Mouse (Mus musculus) limb, embryonic 10.5 days (tissue): ENCODE measurements around the gene Plekha6. TPM values are rescaled to one million over a fixed set of nuclear protein-coding genes. Genes with fewer than 3 reads are reported as not detected.
"Not testable (repeated sequence)": the region's sequence is repeated elsewhere in the genome, so short reads cannot be mapped to it uniquely, and the experiment has no call there.

Experiments
- DNase-seq: peaks from one replicate; pipeline ENCODE4 v3.0.0-alpha.2; 2017; ENCODE audit warnings: low spot score
- H3K27ac ChIP-seq: fragments of 300-500 bp; sonication (generic); 2 replicates; pipeline ENCODE4 v1.5.1; 2016; ENCODE audit warnings: mild to moderate bottlenecking
- H3K27me3 ChIP-seq: fragments of 300-500 bp; sonication (generic); 2 replicates; pipeline ENCODE4 v1.6.1; 2016; ENCODE audit warnings: low read depth, mild to moderate bottlenecking; ENCODE audit not compliant: poor library complexity, severe bottlenecking
- H3K36me3 ChIP-seq: fragments of 300-500 bp; sonication (generic); 2 replicates; pipeline ENCODE4 v1.6.1; 2016; ENCODE audit warnings: mild to moderate bottlenecking, moderate library complexity
- H3K4me1 ChIP-seq: fragments of 300-500 bp; sonication (generic); 2 replicates; pipeline ENCODE4 v1.6.1; 2016
- H3K4me3 ChIP-seq: fragments of 300-500 bp; sonication (generic); 2 replicates; pipeline ENCODE4 v1.5.1; 2016; ENCODE audit warnings: mild to moderate bottlenecking, moderate library complexity
- H3K9me3 ChIP-seq: fragments of 300-500 bp; sonication (generic); replicated peaks from 2 replicates; pipeline ENCODE4 v1.6.1; 2016; ENCODE audit warnings: mild to moderate bottlenecking
- WGBS: fragments of 180-500 bp; shearing (Covaris S2); methylation state at CpG from one replicate; pipeline ENCODE4 v1.1.7; 2016; 5-methylcytosine and 5-hydroxymethylcytosine counted together
- polyA plus RNA-seq: library from polyadenylated mRNA; unstranded; fragments of >200 nt; fragmentation: Nextera tagmentation; extraction: Ambion mirVana; gene quantifications from 2 replicates; pipeline ENCODE4 v1.2.1, GENCODE M21; 2016

The Plekha6 gene
- polyA plus RNA-seq, 1 experiment from 2014 or later: 1.4 TPM

DNA sequence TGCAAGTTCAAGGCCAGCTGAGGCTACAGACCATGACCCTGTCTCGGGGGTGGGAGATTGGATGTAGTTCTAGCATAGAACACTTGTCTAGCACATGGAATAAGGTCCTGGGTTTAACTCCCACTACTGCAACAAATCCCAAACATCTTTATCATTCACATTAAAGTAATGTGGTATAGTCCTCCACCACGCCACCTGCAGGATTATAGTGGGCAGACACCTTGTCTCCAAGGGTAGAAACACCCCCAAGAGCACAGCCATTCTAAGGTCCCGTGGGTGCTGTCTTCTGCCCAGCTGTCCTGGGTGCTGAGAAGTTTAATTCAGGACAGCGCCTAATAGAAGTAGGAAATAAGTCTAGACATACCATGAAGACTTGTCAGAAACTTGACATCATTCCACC lies 152.6 kb downstream of the Plekha6 start:
- DNase-seq: no peak
- Histone ChIP-seq H3K36me3 (no peaks in the 10 kb centered on the region), H3K4me3 (no peak overlapping the region), H3K27me3 (peaks cover 7% of the 10 kb centered on the region), H3K4me1 (0 out of 2 replicates have a peak, but pooled peaks cover 6% of the 10 kb centered on the region), H3K9me3 (no peaks in the 10 kb centered on the region), H3K27ac (no peak overlapping the region)
- WGBS: 84% methylated on average over 4 of the region's 4 CpGs

DNA sequence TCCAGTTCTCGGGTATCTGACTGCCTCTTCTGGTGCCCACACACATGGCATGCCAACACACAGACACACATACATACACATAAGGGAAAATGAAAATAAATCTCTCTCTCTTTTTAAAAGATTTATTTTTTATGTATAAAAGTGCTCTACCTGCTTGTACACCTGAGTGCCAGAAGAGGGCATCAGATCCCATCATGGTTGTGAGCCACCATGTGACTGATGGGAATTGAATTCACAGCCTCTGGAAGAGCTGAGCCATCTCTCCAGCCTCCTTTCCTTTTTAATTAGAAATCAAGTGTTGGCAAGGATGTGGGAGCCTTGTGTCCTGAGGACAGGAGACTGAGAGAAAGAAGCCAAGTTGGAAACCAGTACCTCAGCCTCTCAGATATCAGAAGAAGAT lies 153.1 kb downstream of the Plekha6 start:
- Histone ChIP-seq H3K27ac (no peak overlapping the region), H3K36me3 (no peaks in the 10 kb centered on the region), H3K9me3 (no peaks in the 10 kb centered on the region), H3K4me1 (0 out of 2 replicates have a peak, but pooled peaks cover 6% of the 10 kb centered on the region), H3K27me3 (0 out of 2 replicates have a peak, but pooled peaks cover 5% of the 10 kb centered on the region), H3K4me3 (no peak overlapping the region)
- no peak for DNase-seq
- WGBS: 94% methylated on average over 1 of the region's 1 CpGs

DNA sequence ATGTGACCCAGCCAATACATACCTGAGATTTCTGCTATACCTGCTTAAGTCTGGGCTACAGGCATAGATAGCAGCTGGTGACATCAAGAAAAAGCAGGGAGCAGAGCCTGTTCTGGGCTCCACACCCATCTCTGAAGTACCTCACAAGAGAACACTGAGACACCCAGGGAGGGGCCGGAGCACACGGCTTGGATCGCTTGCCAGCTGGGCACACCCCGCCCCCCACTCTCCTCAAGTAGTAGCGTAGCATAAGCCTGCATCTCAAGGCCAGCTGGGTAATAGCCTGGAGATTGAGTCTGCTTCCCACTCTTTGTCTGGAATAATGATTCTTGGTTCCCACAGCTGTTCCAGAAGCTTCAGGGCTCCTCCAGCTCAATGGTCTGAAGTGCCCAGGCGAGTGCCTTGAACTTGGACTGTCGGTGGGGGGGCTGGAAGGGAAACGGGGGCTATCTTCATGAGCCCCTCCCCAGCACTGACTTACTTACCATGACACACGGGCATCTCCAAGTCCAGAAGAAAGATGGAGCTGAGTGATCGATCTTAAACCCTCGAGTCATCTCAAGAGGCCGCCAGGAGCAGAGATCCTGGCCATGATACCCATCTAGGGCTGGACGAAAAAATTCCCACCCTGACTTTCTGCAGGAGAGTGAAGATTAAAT lies 157.4 kb downstream of the Plekha6 start, which contains the start of gene Kiss1:
Kiss1 (plus strand) TSS at position 609 of the 659 bp plus-strand sequence.
- Histone ChIP-seq H3K27ac (no peak within 1 kb of the TSS), H3K4me1 (peaks cover 11% of the 10 kb centered on the region), H3K4me3 (no peak within 1 kb of the TSS), H3K27me3 (0 out of 2 replicates have a peak, but pooled peaks cover 5% of the 10 kb centered on the region), H3K9me3 (no peaks in the 10 kb centered on the region), H3K36me3 (no peaks in the 10 kb centered on the region)
- no peak for DNase-seq
- WGBS: 90% methylated on average over 13 of the region's 13 CpGs

DNA sequence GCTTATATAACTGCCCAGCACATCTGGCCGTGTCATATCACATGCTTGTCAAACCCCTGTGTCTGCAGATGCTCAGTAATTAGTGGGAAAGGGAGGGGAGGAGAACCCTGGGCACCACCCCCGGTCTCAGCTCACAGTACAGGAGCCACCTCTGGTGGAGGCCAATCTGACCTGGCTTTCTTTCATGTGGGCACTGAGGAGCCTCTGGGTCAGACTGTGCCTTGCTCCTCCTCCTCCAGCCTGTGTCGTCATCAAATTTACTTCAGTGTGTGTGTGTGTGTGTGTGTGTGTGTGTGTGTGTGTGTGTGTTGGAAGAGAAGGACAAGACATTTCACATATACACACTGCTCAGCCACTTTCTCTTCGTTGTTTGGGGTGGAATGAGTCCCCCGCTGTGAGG lies 159.3 kb downstream of the Plekha6 start:
- peaks cover 11% of the 10 kb centered on the region for H3K4me1 ChIP-seq
- no peak overlapping the region for H3K27ac ChIP-seq
- 37% methylated on average over 5 of the region's 5 CpGs for WGBS
- DNase-seq: no peak
- H3K27me3 ChIP-seq: peaks cover 18% of the 10 kb centered on the region
- H3K9me3 ChIP-seq: no peaks in the 10 kb centered on the region
- H3K36me3 ChIP-seq: no peaks in the 10 kb centered on the region
- no peak overlapping the region for H3K4me3 ChIP-seq

DNA sequence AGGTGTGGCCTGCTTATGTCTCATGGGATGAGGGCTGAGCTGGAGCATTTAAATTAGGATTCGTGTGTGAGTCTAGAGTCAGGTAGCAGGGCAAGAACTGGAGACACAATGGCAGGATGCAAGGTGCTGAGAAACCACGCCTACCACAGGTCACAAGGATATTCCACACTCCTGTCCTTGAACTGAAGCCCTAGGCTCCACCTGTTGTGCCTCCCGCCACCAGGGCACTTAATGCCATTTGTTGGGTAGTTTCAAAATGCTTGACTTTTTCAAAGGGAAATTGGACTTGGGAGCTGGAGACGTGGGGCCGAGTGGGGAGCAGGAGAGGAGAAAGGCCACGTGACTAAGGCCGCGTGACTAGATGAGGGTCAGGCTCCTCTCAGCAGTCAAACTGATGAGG lies 161.9 kb downstream of the Plekha6 start:
- DNase-seq: no peak
- peaks cover 44% of the 10 kb centered on the region for H3K27me3 ChIP-seq
- H3K9me3 ChIP-seq: no peaks in the 10 kb centered on the region

GRCm38 (mm10) chr1:133327094-133327493 lies 163.1 kb downstream of the Plekha6 start:
- Histone ChIP-seq H3K36me3 (no peaks in the 10 kb centered on the region), H3K4me3 (no peak overlapping the region), H3K9me3 (no peaks in the 10 kb centered on the region), H3K27me3 (peaks cover 51% of the 10 kb centered on the region), H3K4me1 (peaks cover 19% of the 10 kb centered on the region), H3K27ac (no peak overlapping the region)
- 59% methylated on average over 5 of the region's 5 CpGs for WGBS
- DNase-seq: no peak

More for the DNA sequence above, 161.9 kb downstream of the Plekha6 start:
- 82% methylated on average over 8 of the region's 8 CpGs for WGBS
- Histone ChIP-seq H3K36me3 (no peaks in the 10 kb centered on the region), H3K4me1 (peaks cover 19% of the 10 kb centered on the region), H3K4me3 (no peak overlapping the region), H3K27ac (no peak overlapping the region)

GRCm38 (mm10) chr1:133328299-133328795 lies 164.3 kb downstream of the Plekha6 start:
- Histone ChIP-seq H3K27ac (no peak overlapping the region), H3K9me3 (no peaks in the 10 kb centered on the region), H3K4me1 (peaks cover 14% of the 10 kb centered on the region), H3K27me3 (peaks cover 56% of the 10 kb centered on the region), H3K4me3 (no peak overlapping the region), H3K36me3 (no peaks in the 10 kb centered on the region)
- DNase-seq: no peak
- 80% methylated on average over 6 of the region's 6 CpGs for WGBS

- Histone ChIP-seq H3K36me3 (no peaks in the 10 kb centered on the region), H3K4me3 (peak overlapping the region; percentile 47), H3K4me1 (peaks cover 8% of the 10 kb centered on the region), H3K9me3 (no peaks in the 10 kb centered on the region), H3K27ac (0 out of 2 replicates have a peak overlapping the region, but pooled peaks have one; percentile 34), H3K27me3 (peaks cover 56% of the 10 kb centered on the region)
- peak; percentile 49 for DNase-seq
- WGBS: 8% methylated on average over 34 of the region's 34 CpGs
These were observed 165.1 kb downstream of the Plekha6 start for GRCm38 (mm10) chr1:133328896-133329637.

DNA sequence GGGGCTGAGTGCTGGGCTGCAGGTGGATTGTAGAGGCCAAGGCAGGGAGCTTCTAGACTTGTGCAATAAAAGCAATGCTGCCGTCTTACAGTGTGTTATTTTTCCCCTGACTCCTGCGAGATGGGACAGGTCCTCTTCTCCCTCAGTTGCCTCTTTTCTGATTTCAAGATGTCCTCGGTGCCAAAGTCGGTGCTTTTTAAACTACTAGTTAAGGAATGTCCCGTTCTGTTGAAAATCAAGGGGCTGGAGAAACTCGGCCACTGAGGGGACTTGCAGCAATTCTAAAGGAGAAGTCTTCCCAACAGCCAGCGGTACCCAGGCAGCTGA lies 165.6 kb downstream of the Plekha6 start:
- Histone ChIP-seq H3K4me3 (peak overlapping the region; percentile 47), H3K27me3 (peaks cover 56% of the 10 kb centered on the region), H3K4me1 (peaks cover 8% of the 10 kb centered on the region), H3K27ac (no peak overlapping the region), H3K9me3 (no peaks in the 10 kb centered on the region), H3K36me3 (no peaks in the 10 kb centered on the region)
- 22% methylated on average over 7 of the region's 7 CpGs for WGBS
- no peak for DNase-seq

DNA sequence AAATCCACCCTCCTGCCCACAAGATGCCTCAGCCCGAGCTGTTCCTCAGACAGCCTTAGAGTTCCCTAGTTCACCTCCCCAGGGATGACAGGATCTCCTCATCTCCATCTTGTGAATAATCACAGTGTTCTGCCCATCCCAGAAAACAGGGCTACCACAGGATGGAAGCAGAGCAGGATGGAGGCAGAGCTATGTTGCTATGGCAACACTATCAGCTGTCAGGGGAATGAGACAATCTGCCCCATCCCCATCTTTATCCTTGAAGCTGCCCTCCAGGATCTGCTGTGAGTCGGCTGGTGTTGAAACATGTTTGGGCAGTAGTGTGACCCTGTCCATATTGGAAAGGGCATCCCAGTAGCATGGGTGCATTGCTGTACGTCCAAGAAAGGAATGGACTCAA lies 167.1 kb downstream of the Plekha6 start:
- H3K9me3 ChIP-seq: no peaks in the 10 kb centered on the region
- peaks cover 56% of the 10 kb centered on the region for H3K27me3 ChIP-seq
- WGBS: 88% methylated on average over 3 of the region's 3 CpGs
- H3K27ac ChIP-seq: no peak overlapping the region
- H3K4me3 ChIP-seq: no peak overlapping the region
- H3K36me3 ChIP-seq: no peaks in the 10 kb centered on the region
- H3K4me1 ChIP-seq: peaks cover 8% of the 10 kb centered on the region
- DNase-seq: no peak

DNA sequence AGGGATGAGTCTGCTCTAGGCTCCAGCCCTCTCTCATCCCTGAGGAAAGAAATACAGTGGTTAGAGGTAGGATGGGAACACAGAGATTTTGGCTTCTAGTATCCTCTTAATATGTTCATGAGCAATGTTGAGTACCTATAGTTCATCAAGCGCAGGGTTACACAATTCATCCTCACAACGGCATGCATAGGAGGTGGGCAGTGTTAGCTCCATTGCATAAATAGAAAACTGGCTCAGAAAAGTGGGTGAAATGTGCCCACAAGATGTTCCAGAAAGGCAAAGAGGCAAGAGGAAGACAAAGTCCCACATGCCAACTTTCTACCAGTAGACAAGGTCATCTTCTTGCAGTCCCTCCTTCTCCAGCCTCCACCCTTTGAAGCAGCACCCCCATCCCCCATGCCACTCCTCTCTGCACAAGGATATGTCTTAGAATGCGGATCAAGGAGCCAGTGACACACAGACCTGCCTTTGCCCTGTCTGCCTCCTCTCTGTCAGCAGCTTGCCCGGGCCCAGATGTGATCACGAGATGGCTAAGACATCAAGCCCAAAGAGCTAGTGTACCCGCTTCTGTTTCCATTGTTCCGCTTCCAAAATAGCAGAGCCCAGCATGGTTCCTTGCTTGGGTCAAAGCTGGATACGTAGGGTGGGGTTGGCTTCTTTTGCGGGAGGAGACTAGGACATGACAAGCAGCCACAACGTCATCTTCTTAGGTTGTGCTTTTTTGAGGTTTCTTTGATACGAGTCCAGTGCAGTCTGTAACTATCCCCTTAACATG lies 168.8 kb downstream of the Plekha6 start:
- no peaks in the 10 kb centered on the region for H3K36me3 ChIP-seq
- H3K27me3 ChIP-seq: peaks cover 47% of the 10 kb centered on the region
- WGBS: 90% methylated on average over 11 of the region's 11 CpGs
- no peak overlapping the region for H3K4me3 ChIP-seq
- peaks cover 8% of the 10 kb centered on the region for H3K4me1 ChIP-seq
- H3K9me3 ChIP-seq: no peaks in the 10 kb centered on the region
- DNase-seq: no peak
- no peak overlapping the region for H3K27ac ChIP-seq

DNA sequence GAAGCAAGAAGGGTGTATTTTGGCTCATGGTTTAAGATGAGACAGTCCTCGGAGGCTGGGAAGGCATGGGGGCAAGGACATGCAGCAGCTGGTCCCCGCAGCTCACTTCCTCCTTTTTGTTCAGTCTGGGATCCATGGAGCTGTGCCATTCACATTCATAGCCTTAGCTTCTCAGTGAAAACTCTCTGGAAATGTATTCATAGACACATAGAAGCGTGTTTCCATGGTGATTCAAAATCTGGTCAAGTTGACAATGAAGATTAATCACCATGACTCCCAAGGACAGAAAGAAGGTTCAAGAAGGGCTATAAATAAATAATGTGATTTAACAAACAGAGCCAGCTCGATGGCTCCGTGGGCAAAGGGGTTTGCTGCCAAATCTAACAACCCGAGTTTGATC lies 169.9 kb downstream of the Plekha6 start:
- Histone ChIP-seq H3K27ac (no peak overlapping the region), H3K9me3 (no peaks in the 10 kb centered on the region), H3K4me1 (peaks cover 8% of the 10 kb centered on the region), H3K4me3 (no peak overlapping the region), H3K36me3 (no peaks in the 10 kb centered on the region), H3K27me3 (peaks cover 36% of the 10 kb centered on the region)
- 91% methylated on average over 6 of the region's 6 CpGs for WGBS
- DNase-seq: no peak

DNA sequence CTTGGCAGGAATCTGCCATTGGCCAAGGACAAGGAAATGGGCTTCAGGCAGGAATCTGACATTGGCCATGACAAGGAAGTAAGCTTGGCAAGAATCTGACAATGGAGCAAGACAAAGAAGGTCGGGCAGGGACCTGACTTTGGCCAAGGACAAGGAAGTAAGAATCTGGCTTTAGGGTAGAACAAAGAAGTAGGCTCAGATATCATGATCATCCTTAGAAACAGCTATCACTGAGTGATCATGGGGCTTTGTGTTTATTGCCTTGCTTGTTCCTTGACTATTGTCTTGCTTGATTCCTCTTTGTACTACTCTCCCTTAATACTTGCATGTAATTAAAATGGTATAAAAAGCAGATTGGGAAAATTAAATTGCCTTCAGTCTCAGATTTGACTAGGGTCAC lies 176.4 kb downstream of the Plekha6 start:
- not testable (repeated sequence) for H3K27me3 ChIP-seq, H3K27ac ChIP-seq, DNase-seq, H3K4me1 ChIP-seq, H3K36me3 ChIP-seq, H3K9me3 ChIP-seq, H3K4me3 ChIP-seq
- 82% methylated on average over 1 of the region's 1 CpGs for WGBS
